Mouse (Mus musculus) spleen, embryonic (tissue): ENCODE measurements around the gene Kifc1.

Experiments used
- CTCF ChIA-PET: fragments of 350-600 bp; sonication (Branson Sonifier 250); formaldehyde crosslinking; loops from one replicate; lab custom pipeline; 2022; lab: Charles Lee

Kifc1 gene

GRCm38 (mm10) chr17:33857816-33858215, 32.6 kb downstream of the Kifc1 start:
- CTCF ChIA-PET, result no interaction called here

DNA sequence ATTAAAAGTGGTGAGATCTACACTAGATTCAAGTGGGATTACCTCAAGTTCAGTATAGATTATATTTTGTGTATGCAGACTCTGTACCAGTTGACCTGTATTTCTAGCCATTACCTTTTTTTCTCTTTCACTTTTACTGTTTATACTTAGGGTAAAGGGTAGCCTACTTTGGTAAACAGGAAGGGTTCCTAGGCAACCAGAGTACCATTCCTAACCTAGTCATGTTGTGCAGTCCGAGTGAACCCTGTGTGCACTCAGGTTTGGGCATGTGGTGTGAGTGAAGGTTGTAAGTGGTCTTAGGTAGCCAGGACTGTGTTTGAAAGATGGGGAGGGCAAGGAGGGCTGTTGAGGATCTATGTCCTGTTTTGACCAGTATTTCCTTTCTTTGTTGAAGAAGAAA, 39.1 kb downstream of the Kifc1 start:
- CTCF ChIA-PET, result interaction anchor here (0.6 kb wide), 1 partner anchor 15 kb away, joined by 6 read pairs; no protein-coding TSS in a partner anchor

- CTCF ChIA-PET, result no interaction called here
Observed at GRCm38 (mm10) chr17:33848139-33848538, 42.3 kb downstream of the Kifc1 start.

- CTCF ChIA-PET, result no interaction called here
Observed at GRCm38 (mm10) chr17:33844196-33844595, 46.3 kb downstream of the Kifc1 start.

- CTCF ChIA-PET, result no interaction called here
Observed at GRCm38 (mm10) chr17:33842966-33843795, 47.3 kb downstream of the Kifc1 start, which contains the start of gene Cd320. TSS of gene Cd320 (plus strand) at chr17:33843091.

DNA sequence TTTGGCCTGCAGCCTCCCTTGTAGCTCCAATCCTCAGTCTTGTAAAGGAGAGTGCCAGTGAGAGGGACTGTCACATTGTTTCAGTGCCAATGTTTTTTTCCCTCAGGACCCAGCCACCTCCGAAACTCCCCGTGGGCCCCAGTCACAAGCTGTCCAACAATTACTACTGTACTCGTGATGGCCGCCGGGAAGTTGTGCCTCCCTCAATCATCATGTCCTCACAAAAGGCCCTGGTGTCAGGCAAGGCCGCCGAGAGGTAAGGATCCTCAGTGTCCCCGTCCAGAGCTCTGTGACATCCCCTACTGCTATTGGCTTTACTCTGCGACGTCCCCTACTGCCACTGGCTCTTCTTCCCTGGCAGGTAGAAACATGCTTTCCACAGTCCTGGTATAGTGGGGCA, 60.9 kb downstream of the Kifc1 start:
- CTCF ChIA-PET, result no interaction called here

DNA sequence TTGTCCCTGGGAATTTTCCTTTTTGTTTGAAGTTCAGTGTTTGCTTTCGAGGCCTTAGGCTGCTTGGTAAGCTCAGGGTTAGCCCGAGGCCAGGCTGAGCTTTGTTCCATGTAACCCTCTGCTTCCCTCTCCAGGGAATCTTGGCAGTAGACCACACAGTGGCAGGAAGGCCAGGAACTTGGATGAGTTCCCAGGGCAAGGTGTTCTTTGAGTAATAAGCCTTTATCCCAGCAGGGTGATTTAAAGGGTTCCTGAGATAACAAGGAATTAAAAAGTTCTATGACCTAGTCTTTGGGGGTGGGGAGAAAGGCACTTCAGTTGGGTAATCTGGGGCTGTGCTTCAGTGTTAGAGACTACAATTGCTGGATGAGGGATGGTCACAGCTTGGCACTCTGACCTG, 61.6 kb downstream of the Kifc1 start:
- CTCF ChIA-PET, result interaction anchor here (0.6 kb wide), 1 partner anchor 37 kb away, joined by 3 read pairs; no protein-coding TSS in a partner anchor

- CTCF ChIA-PET, result no interaction called here
Observed at GRCm38 (mm10) chr17:33826850-33827249, 63.6 kb downstream of the Kifc1 start.
